Mouse (Mus musculus) layer of hippocampus, adult 6 months (tissue): Measurements from ENCODE around the gene Adgrg4. TPM values are rescaled to one million over a fixed set of nuclear protein-coding genes. Genes with fewer than 3 reads are reported as not detected.

Experiments used
- long read RNA-seq, 2 experiments: library from polyadenylated mRNA; unstranded; transcript quantifications; one replicate each; pipeline ENCODE4 v2.0.0; 2019 to 2020
- polyA plus RNA-seq: library from polyadenylated mRNA; unstranded; fragments of <200 nt; fragmentation: Nextera tagmentation; gene quantifications from 2 replicates; pipeline ENCODE4 v1.2.3, GENCODE M21; 2021

Gene Adgrg4
- 0.01 TPM in 1 of 2 replicates, not detected in the other for polyA plus RNA-seq
- long read RNA-seq, experiment 1, result 0 reads
- long read RNA-seq, experiment 2, result 0 reads

GRCm38 (mm10) chrX:56869863-56870262 is at the start of gene Adgrg4:
TSS of gene Adgrg4 (plus strand) at chrX:56870163.

DNA sequence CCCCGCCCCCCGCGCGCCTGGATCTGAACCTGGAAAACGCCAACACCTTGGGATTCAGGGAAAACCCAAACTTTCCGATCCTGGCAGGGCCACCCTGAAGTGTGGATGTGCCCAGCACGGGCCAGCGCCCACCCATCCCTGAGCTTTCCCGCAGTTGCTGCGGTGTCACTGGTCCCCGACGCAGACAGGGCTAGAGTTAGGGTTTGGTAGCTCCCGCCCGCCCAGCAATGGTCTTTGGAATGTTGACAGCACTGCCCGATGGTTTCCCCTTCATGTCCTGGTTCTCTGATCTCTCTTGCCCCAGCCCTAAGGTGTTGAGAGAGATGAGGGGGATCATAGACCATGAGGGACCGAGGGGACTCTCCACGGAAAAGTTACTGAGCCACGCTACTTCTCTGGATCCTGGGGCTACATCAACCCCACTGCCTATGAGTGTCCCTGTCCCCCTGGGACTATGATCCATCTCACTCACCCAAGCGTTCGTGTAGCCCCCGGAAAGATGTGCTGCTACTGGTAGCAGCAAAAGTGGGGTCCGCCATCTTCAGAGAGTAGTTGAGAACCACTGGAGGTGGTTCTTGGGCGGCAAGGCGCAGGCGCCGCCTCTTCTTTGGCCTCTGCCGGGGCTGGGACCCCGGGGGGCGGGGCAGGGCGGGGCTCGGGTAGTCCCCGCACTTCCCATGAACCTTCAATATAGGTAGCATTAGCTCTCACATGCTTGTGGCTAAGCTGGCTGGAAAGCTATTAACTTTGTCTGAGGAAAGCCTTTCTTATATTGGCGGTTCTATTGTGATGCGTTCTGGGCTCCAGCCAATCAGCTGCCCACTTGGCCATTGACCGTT is 48.0 kb upstream of the Adgrg4 start, which contains the start of gene Map7d3:
Gene Map7d3, minus strand, starts transcription at position 562 of the 839 bp plus-strand sequence.

GRCm38 (mm10) chrX:57042774-57043173 is 172.8 kb downstream of the Adgrg4 start, which contains the start of gene Brs3:
TSS of gene Brs3 (plus strand) at chrX:57043074.

Other genes with a start within 250 kb of the Adgrg4 start
- gene Fhl1, start 138.4 kb upstream of the Adgrg4 start, polyA plus RNA-seq, result 59.0 and 63.0 TPM in 2 replicates
- 0.06 TPM in 1 of 2 replicates, not detected in the other for gene Map7d3, start 47.8 kb upstream of the Adgrg4 start, polyA plus RNA-seq
- 0.05 and 0.06 TPM in 2 replicates for gene Brs3, start 172.9 kb downstream of the Adgrg4 start, polyA plus RNA-seq
- gene Htatsf1, start 183.4 kb downstream of the Adgrg4 start, polyA plus RNA-seq, result 82.5 and 90.0 TPM in 2 replicates
- gene Vgll1, start 217.9 kb downstream of the Adgrg4 start, polyA plus RNA-seq, result not detected in 2 replicates